Mouse (Mus musculus): ENCODE measurements around the gene Ankle2.

Ankle2 gene

GRCm38 (mm10) chr5:110230780-110231461 lies at the start of gene Ankle2:
Ankle2 (plus strand) TSS chr5:110231004.
- peak; percentile 93 for DNase-seq (ENCODE audit: low spot score)

GRCm38 (mm10) chr5:110181716-110182115 lies 49.1 kb upstream of the Ankle2 start:
- DNase-seq (ENCODE audit: low spot score) = no peak

GRCm38 (mm10) chr5:110203164-110203895 lies 27.5 kb upstream of the Ankle2 start:
- DNase-seq (ENCODE audit: low spot score) = peak; percentile 10

GRCm38 (mm10) chr5:110204777-110205176 lies 26.0 kb upstream of the Ankle2 start:
- DNase-seq (ENCODE audit: low spot score) = peak; percentile 6

- no peak for DNase-seq (ENCODE audit: low spot score)
Measured at GRCm38 (mm10) chr5:110211312-110211711, 19.5 kb upstream of the Ankle2 start.

- no peak for DNase-seq (ENCODE audit: low spot score)
Measured at GRCm38 (mm10) chr5:110216780-110217179, 14.0 kb upstream of the Ankle2 start.

GRCm38 (mm10) chr5:110220331-110220730 lies 10.5 kb upstream of the Ankle2 start:
- DNase-seq (ENCODE audit: low spot score) = no peak

GRCm38 (mm10) chr5:110222757-110223156 lies 8.0 kb upstream of the Ankle2 start:
- no peak for DNase-seq (ENCODE audit: low spot score)

- no peak for DNase-seq (ENCODE audit: low spot score)
Measured at GRCm38 (mm10) chr5:110225056-110225455, 5.7 kb upstream of the Ankle2 start.

GRCm38 (mm10) chr5:110227336-110227883 lies 3.4 kb upstream of the Ankle2 start:
- DNase-seq (ENCODE audit: low spot score) = no peak

GRCm38 (mm10) chr5:110230401-110230779 lies 414 bp upstream of the Ankle2 start:
- peak; percentile 44 for DNase-seq (ENCODE audit: low spot score)

GRCm38 (mm10) chr5:110231638-110232037 lies 834 bp downstream of the Ankle2 start:
- DNase-seq (ENCODE audit: low spot score) = peak; percentile 28

GRCm38 (mm10) chr5:110232346-110232745 lies 1.5 kb downstream of the Ankle2 start:
- DNase-seq (ENCODE audit: low spot score) = no peak

GRCm38 (mm10) chr5:110244091-110244490 lies 13.3 kb downstream of the Ankle2 start:
- DNase-seq (ENCODE audit: low spot score) = no peak

GRCm38 (mm10) chr5:110266941-110267340 lies 36.1 kb downstream of the Ankle2 start:
- DNase-seq (ENCODE audit: low spot score) = no peak

GRCm38 (mm10) chr5:110269141-110270101 lies 38.6 kb downstream of the Ankle2 start, which contains the start of gene Pgam5:
Pgam5 (minus strand) TSS chr5:110269913.
- DNase-seq (ENCODE audit: low spot score) = peak; percentile 85

GRCm38 (mm10) chr5:110270242-110270641 lies 39.4 kb downstream of the Ankle2 start:
- DNase-seq (ENCODE audit: low spot score) = no peak

- peak; percentile 61 for DNase-seq (ENCODE audit: low spot score)
Measured at GRCm38 (mm10) chr5:110274147-110274546, 43.3 kb downstream of the Ankle2 start.

GRCm38 (mm10) chr5:110274846-110275245 lies 44.0 kb downstream of the Ankle2 start:
- DNase-seq (ENCODE audit: low spot score) = no peak

- no peak for DNase-seq (ENCODE audit: low spot score)
Measured at GRCm38 (mm10) chr5:110276391-110276790, 45.6 kb downstream of the Ankle2 start.

GRCm38 (mm10) chr5:110276910-110277309 lies 46.1 kb downstream of the Ankle2 start:
- DNase-seq (ENCODE audit: low spot score) = no peak

- no peak for DNase-seq (ENCODE audit: low spot score)
Measured at GRCm38 (mm10) chr5:110281984-110282383, 51.2 kb downstream of the Ankle2 start.
